Mouse (Mus musculus) heart, postnatal 36 days (tissue): ENCODE measurements around the gene Caskin2. TPM values are rescaled to one million over a fixed set of nuclear protein-coding genes. Genes with fewer than 3 reads are reported as not detected.

ENCODE experiments used
- DNase-seq, 2 experiments: peaks; one replicate each; pipeline ENCODE4 v3.0.0; 2021 to 2022
- intact Hi-C: fragments of 180-260 bp; cut with DNase I; formaldehyde crosslinking; loops from one replicate; pipeline ENCODE4 v1.15.1; 2025
- total RNA-seq, 2 experiments: library from RNA; stranded (reverse); gene quantifications; 2 replicates each; pipeline ENCODE4 v1.2.3; 2021

The Caskin2 gene
- total RNA-seq, 2 experiments from 2014 or later: 48.6 to 50.6 TPM

GRCm38 (mm10) chr11:115832523-115832922 is 19.1 kb upstream of the Caskin2 start:
- intact Hi-C loops: no loop called here
- peak in 1 of 2 experiments; percentile 23 for DNase-seq

- no peak for DNase-seq
- intact Hi-C loops: no loop called here
These were observed 18.6 kb upstream of the Caskin2 start for GRCm38 (mm10) chr11:115832064-115832463.

- intact Hi-C loops: no loop called here
- no peak for DNase-seq
These were observed 18.1 kb upstream of the Caskin2 start for GRCm38 (mm10) chr11:115831518-115831917.

GRCm38 (mm10) chr11:115830550-115831325 is 17.3 kb upstream of the Caskin2 start:
- intact Hi-C loops: no loop called here
- no peak for DNase-seq

GRCm38 (mm10) chr11:115829036-115829435 is 15.6 kb upstream of the Caskin2 start:
- intact Hi-C loops: no loop called here
- no peak for DNase-seq

GRCm38 (mm10) chr11:115827624-115828023 is 14.2 kb upstream of the Caskin2 start:
- DNase-seq: no peak
- intact Hi-C loops: no loop called here

- intact Hi-C loops: no loop called here
- DNase-seq: no peak
These were observed 13.0 kb upstream of the Caskin2 start for GRCm38 (mm10) chr11:115826487-115826886.

- no peak for DNase-seq
- intact Hi-C loops: loop anchor here (2.0 kb wide), 1 partner anchor 34 kb away; the partner anchor contains the start of gene Myo15b
These were observed 11.4 kb upstream of the Caskin2 start for GRCm38 (mm10) chr11:115824813-115825212.

GRCm38 (mm10) chr11:115823774-115824740 is 10.6 kb upstream of the Caskin2 start, which contains the start of gene Llgl2:
TSS of gene Llgl2 (plus strand) at chr11:115824049.
- intact Hi-C loops: loop anchor here (2.0 kb wide), 2 partner anchors 35 to 101 kb away; partner anchors contain the start of gene Myo15b
- peak; percentile 84 to 86 for DNase-seq

- intact Hi-C loops: no loop called here
- DNase-seq: no peak
These were observed 7.6 kb upstream of the Caskin2 start for GRCm38 (mm10) chr11:115821001-115821400.

GRCm38 (mm10) chr11:115819915-115820623 is 6.6 kb upstream of the Caskin2 start:
- intact Hi-C loops: no loop called here

GRCm38 (mm10) chr11:115817331-115817730 is 3.9 kb upstream of the Caskin2 start:
- intact Hi-C loops: no loop called here
- DNase-seq: no peak

More at GRCm38 (mm10) chr11:115819915-115820623, 6.6 kb upstream of the Caskin2 start:
- no peak for DNase-seq

GRCm38 (mm10) chr11:115814605-115815450 is 1.4 kb upstream of the Caskin2 start, which contains the start of gene Tsen54:
TSS of gene Tsen54 (plus strand) at chr11:115814724.
- DNase-seq: peak; percentile 90 to 94

GRCm38 (mm10) chr11:115812533-115813420 is 662 bp downstream of the Caskin2 start:
- DNase-seq: peak; percentile 35 to 57
- intact Hi-C loops: loop anchor here (1.0 to 5.0 kb wide), 3 partner anchors 45 to 185 kb away; partner anchors contain the start of gene Slc25a19

More at GRCm38 (mm10) chr11:115814605-115815450, 1.4 kb upstream of the Caskin2 start, which contains the start of gene Tsen54:
- intact Hi-C loops: loop anchor here (1.0 to 5.0 kb wide), 4 partner anchors 44 to 188 kb away; partner anchors contain the start of genes Myo15b and Slc25a19

GRCm38 (mm10) chr11:115812095-115812494 is 1.3 kb downstream of the Caskin2 start:
- DNase-seq: peak; percentile 52 to 70
- intact Hi-C loops: loop anchor here (1.0 to 5.0 kb wide), 3 partner anchors 45 to 185 kb away; partner anchors contain the start of gene Slc25a19

- intact Hi-C loops: loop anchor here (1.0 to 5.0 kb wide), 3 partner anchors 44 to 184 kb away; partner anchors contain the start of gene Slc25a19
These were observed 1.9 kb downstream of the Caskin2 start for GRCm38 (mm10) chr11:115811381-115812093.

GRCm38 (mm10) chr11:115810377-115810776 is 3.1 kb downstream of the Caskin2 start:
- intact Hi-C loops: loop anchor here (5.0 kb wide), 2 partner anchors 163 to 183 kb away; partner anchors contain the start of gene Slc25a19
- DNase-seq: peak; percentile 66 to 69

More at GRCm38 (mm10) chr11:115811381-115812093, 1.9 kb downstream of the Caskin2 start:
- no peak for DNase-seq
